Mouse (Mus musculus): ENCODE data around the gene Hmg20b.

- TF ChIP-seq EP300 (IDR thresholded peaks at IDR 0.05; ENCODE audit: insufficient read depth, low read depth, low read length) (no peak), CTCF (IDR thresholded peaks at IDR 0.05; ENCODE audit: low read depth, low read length) (no peak), POLR2A (IDR thresholded peaks at IDR 0.05; ENCODE audit: insufficient read depth, low read length) (no peak)
These were observed 37.4 kb upstream of the Hmg20b start for GRCm38 (mm10) chr10:81387716-81388115.

Data from ES-Bruce4 (cell line).